Mouse (Mus musculus) adrenal gland, postnatal 14 days (tissue): ENCODE results near the gene Rabl2. TPM values are rescaled to one million over a fixed set of nuclear protein-coding genes. Genes with fewer than 3 reads are reported as not detected.

Source experiments
- DNase-seq: peaks from one replicate; pipeline ENCODE4 v3.0.0; 2021; ENCODE audit warnings: mixed read lengths
- total RNA-seq: library from RNA; stranded (reverse); gene quantifications from 2 replicates; pipeline ENCODE4 v1.2.3, GENCODE M21; 2021

The Rabl2 gene
- total RNA-seq, 1 experiment from 2014 or later, result 9.1 TPM

DNA sequence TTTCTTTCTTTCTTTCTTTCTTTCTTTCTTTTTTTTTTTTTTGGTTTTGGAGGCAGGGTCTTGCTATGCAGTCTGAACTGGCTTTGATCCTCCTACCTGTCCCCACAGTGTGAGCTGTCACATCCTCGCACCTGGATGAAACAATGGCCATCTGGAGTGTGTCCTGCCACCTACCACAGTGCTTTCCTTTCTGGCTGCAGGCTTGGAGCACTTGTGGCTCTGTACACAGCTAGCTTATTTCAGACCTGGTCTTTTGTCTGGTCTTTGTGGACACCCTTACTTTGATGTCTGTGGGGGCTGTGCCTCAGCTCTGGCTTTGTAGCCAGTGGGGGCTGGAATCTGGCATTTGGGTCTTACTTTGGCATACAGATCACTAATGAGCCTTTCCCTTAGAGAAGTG is 40.0 kb downstream of the Rabl2 start:
- no peak for DNase-seq

DNA sequence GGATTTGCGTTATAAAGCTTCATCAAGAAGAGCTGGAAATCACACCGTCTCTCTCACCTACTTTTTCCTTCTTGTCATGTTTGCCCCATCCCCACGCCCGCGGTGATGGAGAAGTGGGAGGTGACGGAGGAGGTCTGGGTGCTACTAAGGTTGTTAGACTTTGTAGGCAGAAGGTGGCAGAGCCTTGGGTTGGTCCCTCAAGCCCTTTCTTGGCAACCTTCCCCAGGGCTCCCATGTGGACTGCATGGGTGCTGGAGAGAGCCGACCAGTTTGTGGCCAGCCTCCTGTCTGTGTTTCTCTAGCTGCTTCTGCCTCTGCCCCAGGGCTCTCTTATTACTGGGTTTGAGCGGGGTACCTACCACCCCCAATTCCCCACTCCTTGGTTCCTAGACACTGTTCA is 41.2 kb downstream of the Rabl2 start:
- DNase-seq, result no peak

DNA sequence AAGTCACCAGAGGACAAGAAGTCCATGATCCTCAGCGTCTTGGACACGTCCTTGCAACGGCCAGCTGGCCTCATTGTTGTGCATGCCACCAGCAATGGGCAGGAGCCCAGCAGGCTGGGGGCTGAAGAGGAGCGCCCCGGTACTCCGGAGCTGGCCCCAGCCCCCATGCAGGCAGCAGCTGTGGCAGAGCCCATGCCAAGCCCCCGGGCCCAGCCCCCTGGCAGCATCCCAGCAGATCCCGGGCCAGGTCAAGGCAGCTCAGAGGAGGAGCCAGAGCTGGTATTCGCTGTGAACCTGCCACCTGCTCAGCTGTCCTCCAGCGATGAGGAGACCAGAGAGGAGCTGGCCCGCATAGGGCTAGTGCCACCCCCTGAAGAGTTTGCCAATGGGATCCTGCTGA is 42.9 kb downstream of the Rabl2 start:
- peak; percentile 43 for DNase-seq

DNA sequence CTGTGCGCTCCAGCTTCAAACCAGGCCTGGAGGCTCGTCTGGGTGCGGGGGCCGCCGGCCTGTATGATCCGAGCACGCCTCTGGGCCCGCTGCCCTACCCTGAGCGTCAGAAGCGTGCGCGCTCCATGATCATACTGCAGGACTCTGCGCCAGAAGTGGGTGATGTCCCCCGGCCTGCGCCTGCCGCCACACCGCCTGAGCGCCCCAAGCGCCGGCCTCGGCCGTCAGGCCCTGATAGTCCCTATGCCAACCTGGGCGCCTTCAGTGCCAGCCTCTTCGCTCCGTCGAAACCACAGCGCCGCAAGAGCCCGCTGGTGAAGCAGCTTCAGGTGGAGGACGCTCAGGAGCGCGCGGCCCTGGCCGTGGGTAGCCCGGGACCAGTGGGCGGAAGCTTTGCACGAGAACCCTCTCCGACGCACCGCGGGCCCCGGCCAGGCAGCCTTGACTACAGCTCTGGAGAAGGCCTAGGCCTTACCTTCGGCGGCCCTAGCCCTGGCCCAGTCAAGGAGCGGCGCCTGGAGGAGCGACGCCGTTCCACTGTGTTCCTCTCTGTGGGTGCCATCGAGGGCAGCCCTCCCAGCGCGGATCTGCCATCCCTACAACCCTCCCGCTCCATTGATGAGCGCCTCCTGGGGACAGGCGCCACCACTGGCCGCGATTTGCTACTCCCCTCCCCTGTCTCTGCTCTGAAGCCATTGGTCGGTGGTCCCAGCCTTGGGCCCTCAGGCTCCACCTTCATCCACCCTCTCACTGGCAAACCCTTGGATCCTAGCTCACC is 43.7 kb downstream of the Rabl2 start:
- DNase-seq, result peak; percentile 37

DNA sequence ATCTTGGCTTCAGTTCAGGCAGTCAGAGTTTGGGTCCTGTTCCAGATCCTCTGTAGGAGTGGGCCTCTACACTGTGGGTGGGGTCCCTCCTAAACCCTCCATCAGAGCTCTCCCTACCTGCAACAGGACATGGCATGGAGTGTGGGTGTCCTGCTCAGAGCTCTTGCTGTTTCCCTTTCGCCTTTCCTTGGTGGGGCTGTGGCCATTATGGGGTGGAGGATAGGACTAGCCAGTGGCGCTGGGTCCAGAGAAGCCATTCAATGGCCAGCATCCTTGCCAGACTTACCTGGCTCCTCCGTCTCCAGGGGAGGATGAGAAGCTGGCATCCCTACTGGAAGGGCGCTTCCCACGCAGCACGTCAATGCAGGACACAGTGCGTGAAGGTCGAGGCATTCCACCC is 44.4 kb downstream of the Rabl2 start:
- DNase-seq, result no peak

DNA sequence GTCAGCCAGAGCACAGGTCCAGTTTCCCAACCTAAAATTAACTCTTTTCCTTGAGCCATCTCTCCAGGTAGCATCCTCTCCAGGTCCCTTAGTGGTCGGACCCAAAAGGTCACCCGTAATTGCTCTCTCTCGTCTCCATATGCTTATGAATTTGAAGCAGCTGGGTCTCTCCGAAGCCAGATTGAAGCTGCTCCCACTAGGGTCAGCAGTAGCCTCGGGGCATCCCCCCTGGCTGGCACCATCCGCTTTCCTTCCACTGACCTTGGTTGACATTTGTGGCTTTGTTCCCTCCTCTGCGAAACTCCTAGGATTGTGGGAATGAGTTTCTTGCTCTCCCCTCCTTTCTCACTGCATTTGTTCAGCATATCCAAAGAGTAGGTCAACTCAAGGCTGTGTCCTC is 47.6 kb downstream of the Rabl2 start:
- DNase-seq, result no peak

DNA sequence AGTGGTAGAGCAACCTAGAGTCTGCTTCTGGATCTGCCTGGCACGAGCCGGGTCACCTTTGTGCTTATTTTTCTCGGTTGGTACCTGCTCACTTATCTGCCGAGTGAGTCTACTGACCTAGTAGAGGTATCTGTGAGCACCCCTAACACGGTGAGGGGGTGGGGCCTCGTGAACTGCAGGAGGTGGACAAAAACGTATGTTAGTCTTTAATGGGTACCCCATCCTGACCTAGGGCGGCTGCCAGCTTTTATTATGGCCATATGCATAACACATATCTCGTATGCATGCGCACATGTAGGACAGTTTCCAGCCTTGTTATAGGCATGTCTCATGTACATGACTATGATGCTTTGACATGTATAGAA is 57.9 kb downstream of the Rabl2 start:
- no peak for DNase-seq

DNA sequence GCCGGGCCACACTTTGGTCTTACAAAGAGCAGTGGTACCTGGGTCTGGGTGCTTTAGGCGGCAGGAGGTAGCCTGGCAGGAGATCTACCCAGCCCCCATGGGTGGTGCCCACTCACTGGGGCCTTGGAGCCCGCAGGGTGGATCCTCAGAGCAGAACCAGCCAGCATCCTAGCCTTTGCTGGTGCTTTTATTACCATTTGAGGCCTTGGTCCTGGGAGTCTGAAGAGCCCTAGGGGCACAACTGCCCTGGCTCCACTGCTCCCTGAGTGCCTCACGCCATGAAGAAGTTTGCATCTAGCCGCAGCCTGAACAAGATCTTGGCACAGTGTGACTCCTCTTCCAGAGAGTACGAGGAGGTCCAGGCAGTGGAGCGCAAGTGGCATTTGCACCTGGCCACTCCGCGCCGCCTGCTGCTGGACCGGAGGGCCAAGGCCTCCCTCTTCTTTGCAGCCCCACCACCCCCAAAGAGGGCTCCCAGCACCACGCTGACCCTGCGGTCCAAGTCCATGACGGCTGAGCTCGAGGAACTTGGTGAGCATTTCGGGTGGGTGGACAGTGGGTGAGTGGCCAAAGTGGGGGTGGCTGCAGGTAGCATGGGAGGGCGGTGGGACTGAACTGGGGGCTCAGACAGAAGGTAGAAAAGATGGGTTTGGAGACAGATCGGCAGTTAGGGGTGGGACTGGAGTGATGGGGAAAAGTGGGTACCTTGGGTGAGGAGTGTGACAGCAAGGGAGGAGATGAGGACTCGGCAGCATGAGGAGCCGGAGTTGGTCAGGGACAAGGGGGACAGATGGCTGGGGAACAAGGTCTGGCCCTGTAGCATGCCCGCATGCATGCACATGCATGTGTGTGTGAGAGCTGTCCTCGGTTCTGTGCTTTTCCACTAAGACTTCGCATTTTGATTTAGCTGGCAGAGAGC is 58.5 kb downstream of the Rabl2 start:
- DNase-seq, result no peak

Other genes starting within 250 kb of the Rabl2 start
- gene Lmf2, start 236.3 kb downstream of the Rabl2 start, total RNA-seq, result 43.2 and 44.6 TPM in 2 replicates
- 83.3 and 85.8 TPM in 2 replicates for gene Ncaph2, start 236.2 kb downstream of the Rabl2 start, total RNA-seq
- gene Sco2, start 218.1 kb downstream of the Rabl2 start, total RNA-seq, result 39.5 and 43.5 TPM in 2 replicates
- gene Tymp, start 214.9 kb downstream of the Rabl2 start, total RNA-seq, result 0.68 and 4.5 TPM in 2 replicates
- gene Odf3b, start 212.6 kb downstream of the Rabl2 start, total RNA-seq, result 0.53 and 1.5 TPM in 2 replicates
- not detected in 2 replicates for gene Klhdc7b, start 207.0 kb downstream of the Rabl2 start, total RNA-seq
- gene Syce3, start 181.4 kb downstream of the Rabl2 start, total RNA-seq, result not detected in 2 replicates
- gene Cpt1b, start 166.1 kb downstream of the Rabl2 start, total RNA-seq, result 525 and 569 TPM in 2 replicates
- 2.5 TPM in 2 replicates for gene C730034F03Rik, start 162.3 kb downstream of the Rabl2 start, total RNA-seq
- gene Gm44502, start 162.2 kb downstream of the Rabl2 start, total RNA-seq, result 11.0 and 11.5 TPM in 2 replicates
- gene Chkb, start 162.0 kb downstream of the Rabl2 start, total RNA-seq, result 98.6 and 101 TPM in 2 replicates
- 8.0 and 9.1 TPM in 2 replicates for gene Mapk8ip2, start 138.0 kb downstream of the Rabl2 start, total RNA-seq
- gene Arsa, start 114.5 kb downstream of the Rabl2 start, total RNA-seq, result 23.3 and 26.9 TPM in 2 replicates
- gene Shank3, start 92.3 kb downstream of the Rabl2 start, total RNA-seq, result 57.8 and 71.6 TPM in 2 replicates
- gene Acr, start 23.6 kb downstream of the Rabl2 start, total RNA-seq, result 0.48 and 0.75 TPM in 2 replicates
- 0.19 TPM in 1 of 2 replicates, not detected in the other for gene Syt10, start 249.9 kb upstream of the Rabl2 start, total RNA-seq